20 mouse cellular contexts compared by ENCODE assay signal in genomic region chr4:24985612-24986011, GRCm38 (mm10). TPM values are rescaled to one million over a fixed set of nuclear protein-coding genes. Genes with fewer than 3 reads are reported as not detected.
DNase-seq lines count a peak whose midpoint lies in the region; ATAC-seq and TF ChIP-seq lines count a peak whose summit lies in the region.
"Had no signal": no experiment of that assay in that cellular context is flagged by ENCODE, and none has a peak within 500 bp of the region (broad histone marks: within the 10 kb centered on the region; RNA-seq: fewer than 3 reads in every experiment).

No protein-coding gene starts in this region.

- no peaks in the 10 kb centered on the region for H3K36me3 ChIP-seq in heart, embryonic 11.5 days (ENCODE audit: control insufficient read depth, insufficient read depth, low read length)
- no peaks in the 10 kb centered on the region for H3K36me3 ChIP-seq in heart, postnatal 0 days (replicated peaks; ENCODE audit: control insufficient read depth, insufficient read depth, low read length)
- no peaks in the 10 kb centered on the region for H3K36me3 ChIP-seq in heart, embryonic 12.5 days
- H3K36me3 ChIP-seq in limb, embryonic 14.5 days (ENCODE audit: control insufficient read depth, insufficient read depth, low read length), result no peaks in the 10 kb centered on the region
- H3K36me3 ChIP-seq: embryonic facial prominence, embryonic 13.5 days; G1E; hindbrain, embryonic 15.5 days had no signal

- H3K9me3 ChIP-seq in heart, embryonic 11.5 days (replicated peaks; ENCODE audit: control insufficient read depth, low read length), result no peaks in the 10 kb centered on the region
- no peaks in the 10 kb centered on the region for H3K9me3 ChIP-seq in heart, postnatal 0 days (replicated peaks; ENCODE audit: control insufficient read depth, low read length)
- 0 out of 2 replicates have a peak, but pooled peaks cover 7% of the 10 kb centered on the region for H3K9me3 ChIP-seq in heart, embryonic 12.5 days (replicated peaks)
- H3K9me3 ChIP-seq in limb, embryonic 14.5 days (ENCODE audit: control insufficient read depth, low read length), result no peaks in the 10 kb centered on the region
- H3K9me3 ChIP-seq: embryonic facial prominence, embryonic 13.5 days; G1E; hindbrain, embryonic 15.5 days had no signal

- WGBS in heart, embryonic 11.5 days (ENCODE audit: insufficient replicate concordance), result 61% methylated on average over 5 of the region's 5 CpGs
- WGBS in heart, postnatal 0 days, result 46% methylated on average over 5 of the region's 5 CpGs
- 47% methylated on average over 5 of the region's 5 CpGs for WGBS in heart, embryonic 12.5 days
- WGBS in limb, embryonic 14.5 days, result 93% methylated on average over 5 of the region's 5 CpGs

- no peak for DNase-seq in heart, postnatal 25 days (ENCODE audit: low spot score)
- peak; percentile 13 for DNase-seq in heart, postnatal 0 days (ENCODE audit: low spot score)
- peak; percentile 24 for DNase-seq in brain, adult 2 months (ENCODE audit: low read depth, low spot score)
- no peak for DNase-seq in limb, embryonic 14.5 days (ENCODE audit: low spot score)
- no peak for DNase-seq in T-cell, adult 2 months (ENCODE audit: low spot score)
- DNase-seq: adrenal gland, postnatal 10 days; cerebellum, adult 11-12 months; cerebellum, adult 9-10 months; cerebellum, postnatal 25 days; gastrocnemius, postnatal 14 days; heart, adult 2 months; heart, postnatal 36 days; kidney, adult 2 months had no signal

- no peak for ATAC-seq in heart, embryonic 11.5 days (replicated peaks; ENCODE audit: insufficient number of reproducible peaks, low FRiP score, low TSS enrichment)
- ATAC-seq in heart, postnatal 0 days (ENCODE audit: insufficient read depth, low read depth), result no peak
- no peak for ATAC-seq in heart, embryonic 12.5 days (ENCODE audit: insufficient number of reproducible peaks, low FRiP score)
- ATAC-seq in limb, embryonic 14.5 days (ENCODE audit: low FRiP score, low read depth), result peak; percentile 80
- ATAC-seq: forebrain, embryonic 14.5 days; intestine, embryonic 16.5 days had no signal

- TF ChIP-seq POLR2A in limb, embryonic 14.5 days (IDR thresholded peaks at IDR 0.05; ENCODE audit: borderline replicate concordance, extremely low read depth, insufficient read depth, insufficient read length), result no peak

- intact Hi-C loops in heart, postnatal 25 days (cut with DNase I), result no loop called here

- no peaks in the 10 kb centered on the region; the same call in none of the 2 replicates for H3K27me3 ChIP-seq in heart, embryonic 11.5 days (ENCODE audit: control insufficient read depth, insufficient read depth, low read length)
- H3K27me3 ChIP-seq in heart, postnatal 0 days (ENCODE audit: control insufficient read depth, insufficient read depth, low read length), result no peaks in the 10 kb centered on the region
- H3K27me3 ChIP-seq in heart, embryonic 12.5 days (replicated peaks), result 0 out of 2 replicates have a peak, but pooled peaks cover 6% of the 10 kb centered on the region
- no peaks in the 10 kb centered on the region for H3K27me3 ChIP-seq in limb, embryonic 14.5 days (ENCODE audit: control insufficient read depth, insufficient read depth, low read length)
- H3K27me3 ChIP-seq: embryonic facial prominence, embryonic 13.5 days; hindbrain, embryonic 15.5 days had no signal

- no peak overlapping the region for H3K9ac ChIP-seq in heart, embryonic 11.5 days (ENCODE audit: low read depth, low read length)
- no peak overlapping the region for H3K9ac ChIP-seq in heart, postnatal 0 days (replicated peaks; ENCODE audit: low read depth, low read length)
- H3K9ac ChIP-seq in heart, embryonic 12.5 days, result no peak overlapping the region
- H3K9ac ChIP-seq in limb, embryonic 14.5 days (ENCODE audit: low read depth, low read length, severe bottlenecking), result no peak overlapping the region
- H3K9ac ChIP-seq: embryonic facial prominence, embryonic 13.5 days; hindbrain, embryonic 15.5 days had no signal

- H3K27ac ChIP-seq in heart, embryonic 11.5 days (ENCODE audit: low read depth, low read length), result no peak overlapping the region
- H3K27ac ChIP-seq in heart, postnatal 0 days (ENCODE audit: low read depth), result no peak overlapping the region
- H3K27ac ChIP-seq in heart, embryonic 12.5 days (ENCODE audit: poor library complexity, severe bottlenecking), result no peak overlapping the region
- no peak overlapping the region for H3K27ac ChIP-seq in limb, embryonic 14.5 days (replicated peaks; ENCODE audit: low read depth, low read length)
- H3K27ac ChIP-seq: embryonic facial prominence, embryonic 13.5 days; heart, adult 2 months; hindbrain, embryonic 15.5 days had no signal

- no peak for TF ChIP-seq CTCF in heart, postnatal 0 days (IDR thresholded peaks at IDR 0.05; ENCODE audit: low read depth)

- H3K4me1 ChIP-seq in heart, embryonic 11.5 days (ENCODE audit: control insufficient read depth, insufficient read depth, low read length), result no peaks in the 10 kb centered on the region
- H3K4me1 ChIP-seq in heart, postnatal 0 days (ENCODE audit: control insufficient read depth, insufficient read depth), result no peaks in the 10 kb centered on the region
- H3K4me1 ChIP-seq in heart, embryonic 12.5 days (replicated peaks), result peaks cover 7% of the 10 kb centered on the region; the same call in 1 of the 2 replicates
- no peaks in the 10 kb centered on the region for H3K4me1 ChIP-seq in limb, embryonic 14.5 days (ENCODE audit: control insufficient read depth, insufficient read depth, low read length)
- H3K4me1 ChIP-seq: embryonic facial prominence, embryonic 13.5 days; hindbrain, embryonic 15.5 days had no signal

- H3K4me3 ChIP-seq in heart, embryonic 11.5 days (ENCODE audit: low read depth, low read length), result no peak overlapping the region
- H3K4me3 ChIP-seq in heart, postnatal 0 days (ENCODE audit: low read depth, low read length), result no peak overlapping the region
- no peak overlapping the region for H3K4me3 ChIP-seq in heart, embryonic 12.5 days
- H3K4me3 ChIP-seq in limb, embryonic 14.5 days (replicated peaks; ENCODE audit: low read length), result no peak overlapping the region
- H3K4me3 ChIP-seq: embryonic facial prominence, embryonic 13.5 days; heart, adult 2 months; hindbrain, embryonic 15.5 days had no signal

- no peak for TF ChIP-seq EP300 in heart, postnatal 0 days (IDR thresholded peaks at IDR 0.05; ENCODE audit: low read depth)

- peak overlapping the region; percentile 16; the same call in 1 of the 2 replicates for H3K4me2 ChIP-seq in heart, embryonic 11.5 days
- H3K4me2 ChIP-seq in heart, postnatal 0 days (ENCODE audit: low read depth, low read length), result no peak overlapping the region
- no peak overlapping the region for H3K4me2 ChIP-seq in heart, embryonic 12.5 days
- H3K4me2 ChIP-seq in limb, embryonic 14.5 days (replicated peaks; ENCODE audit: low read depth, low read length, severe bottlenecking), result no peak overlapping the region
- H3K4me2 ChIP-seq: embryonic facial prominence, embryonic 13.5 days; hindbrain, embryonic 15.5 days had no signal

RNA-seq across cellular contexts. Expression of gene Gpr63, which starts 19.4 kb away (rescaled TPM):
- 1.5 and 2.2 TPM in 2 replicates for polyA plus RNA-seq in heart, embryonic 11.5 days (2014; fragmentation: Nextera tagmentation; extraction: Ambion mirVana)
- total RNA-seq in heart, postnatal 25 days (2021), result 1 to 10 TPM; 1.3 to 2.0 TPM
- total RNA-seq in heart, postnatal 0 days (2014; rRNA removed; ENCODE audit: low replicate concordance), result 0.23 and 0.69 TPM in 2 replicates
- 0.16 and 0.18 TPM in 2 replicates for polyA plus RNA-seq in heart, postnatal 0 days (2015; fragmentation: Nextera tagmentation; extraction: Ambion mirVana)
- polyA plus RNA-seq in heart, embryonic 12.5 days (2016; fragmentation: Nextera tagmentation; extraction: Ambion mirVana), result 0.82 and 0.83 TPM in 2 replicates
- polyA plus RNA-seq in limb, embryonic 14.5 days (2012; rRNA removed), result 5.6 and 9.1 TPM in 2 replicates
- 2.1 and 3.6 TPM in 2 replicates for polyA plus RNA-seq in limb, embryonic 14.5 days (2014; fragmentation: Nextera tagmentation; extraction: Ambion mirVana)
- polyA plus RNA-seq: G1E had no signal

Comparison
In these comparisons a context has a peak if more than half of its experiments do, and no peak if none do; other contexts are left out.
1. DNase-seq: peak in heart, postnatal 0 days (single experiment) and brain, adult 2 months (single experiment); none in heart, postnatal 25 days (single experiment), limb, embryonic 14.5 days (single experiment) and T-cell, adult 2 months (single experiment).